Mouse (Mus musculus) skeletal muscle tissue, adult 2 months (tissue): ENCODE data around the gene Fdxacb1.

Experiments
- DNase-seq: peaks from one replicate; pipeline ENCODE4 v3.0.0-alpha.2; 2012; ENCODE audit warnings: low read depth, low spot score

Gene Fdxacb1

DNA sequence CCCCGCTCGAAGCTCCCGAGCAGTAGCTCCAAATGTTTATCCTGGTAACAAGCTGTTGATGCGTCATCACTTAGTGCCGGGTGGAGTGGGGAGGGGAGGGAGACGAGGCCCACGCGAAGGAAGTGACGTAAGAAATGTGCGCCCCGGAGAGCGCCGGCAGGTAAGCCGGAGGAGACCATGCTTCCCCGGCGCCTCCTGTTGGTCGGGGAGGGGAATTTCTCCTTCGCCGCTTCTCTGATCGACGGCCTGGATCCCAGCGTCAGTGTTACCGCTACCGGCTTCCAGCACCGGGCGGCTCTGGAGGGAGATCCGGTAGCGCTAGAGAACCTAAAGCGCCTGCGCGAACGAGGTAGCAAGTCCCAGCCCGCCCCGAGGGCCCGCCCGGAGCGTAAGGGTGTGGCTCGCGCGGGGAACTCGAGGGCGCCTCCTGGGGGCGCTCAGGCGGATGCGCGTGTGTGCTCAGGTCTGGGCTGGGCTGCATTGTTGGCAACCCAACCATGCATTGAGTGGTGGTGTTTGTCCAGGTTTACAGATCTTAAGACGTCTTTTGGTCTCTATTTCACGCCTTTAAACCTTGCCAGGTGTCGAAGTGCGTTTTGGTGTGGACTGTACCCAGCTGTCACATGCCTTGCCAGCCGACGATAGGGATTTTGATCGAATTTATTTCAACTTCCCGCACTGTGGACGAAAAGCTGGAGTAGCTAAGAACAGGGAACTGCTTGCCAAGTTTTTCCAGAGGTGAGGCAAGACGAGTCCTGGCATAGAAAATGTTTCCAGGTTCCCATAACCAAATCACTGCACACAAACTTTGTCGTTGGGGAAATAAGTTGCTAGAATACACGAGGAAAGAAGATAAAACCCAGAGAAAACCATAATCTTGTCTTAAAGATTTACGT, at the start of gene Fdxacb1:
Gene Fdxacb1, plus strand, starts transcription at position 130 of the 896 bp plus-strand sequence.
- peak; percentile 98 for DNase-seq

DNA sequence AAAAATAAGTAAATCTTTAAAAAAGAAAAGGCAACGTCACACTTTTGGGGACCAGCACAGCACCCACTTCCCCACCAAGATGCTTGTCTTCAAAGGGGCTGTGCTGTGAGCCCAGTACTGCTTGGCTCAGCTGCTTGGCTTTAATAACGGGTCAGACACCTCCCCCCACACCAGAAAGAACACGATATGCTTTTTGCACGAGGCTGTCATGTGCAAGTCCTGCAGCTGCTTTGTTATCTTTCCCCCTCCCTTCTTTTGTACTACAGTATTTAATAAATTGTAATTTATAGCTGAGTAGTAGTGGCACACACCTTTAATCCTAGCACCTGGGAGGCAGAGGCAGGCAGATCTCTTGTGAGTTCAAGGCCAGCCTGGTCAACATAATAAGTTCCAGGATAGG, 49.2 kb upstream of the Fdxacb1 start:
- no peak for DNase-seq

GRCm38 (mm10) chr9:50721061-50721460, 47.0 kb upstream of the Fdxacb1 start:
- DNase-seq = no peak

- no peak for DNase-seq
Observed at GRCm38 (mm10) chr9:50722451-50722911, 45.6 kb upstream of the Fdxacb1 start.

GRCm38 (mm10) chr9:50723406-50723805, 44.6 kb upstream of the Fdxacb1 start:
- DNase-seq = peak; percentile 47

DNA sequence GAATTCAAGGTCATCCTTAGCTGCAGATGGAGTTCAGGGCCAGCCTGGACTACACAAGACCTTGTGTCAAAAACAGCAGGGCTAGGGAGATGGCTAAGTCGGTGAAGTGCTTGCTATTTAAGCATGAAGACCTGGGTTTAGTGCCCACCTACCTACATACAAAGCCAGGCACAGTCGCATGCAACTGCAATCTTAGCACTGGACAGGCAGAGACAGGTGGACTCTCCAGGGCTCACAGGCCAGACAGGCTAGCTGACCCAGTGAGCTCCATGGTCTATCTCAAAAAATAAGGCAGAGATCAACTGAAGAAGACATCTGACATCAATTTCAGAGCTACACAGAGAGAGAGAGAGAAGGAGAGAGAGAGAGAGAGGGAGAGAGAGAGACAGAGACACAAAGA, 43.9 kb upstream of the Fdxacb1 start:
- DNase-seq = no peak

DNA sequence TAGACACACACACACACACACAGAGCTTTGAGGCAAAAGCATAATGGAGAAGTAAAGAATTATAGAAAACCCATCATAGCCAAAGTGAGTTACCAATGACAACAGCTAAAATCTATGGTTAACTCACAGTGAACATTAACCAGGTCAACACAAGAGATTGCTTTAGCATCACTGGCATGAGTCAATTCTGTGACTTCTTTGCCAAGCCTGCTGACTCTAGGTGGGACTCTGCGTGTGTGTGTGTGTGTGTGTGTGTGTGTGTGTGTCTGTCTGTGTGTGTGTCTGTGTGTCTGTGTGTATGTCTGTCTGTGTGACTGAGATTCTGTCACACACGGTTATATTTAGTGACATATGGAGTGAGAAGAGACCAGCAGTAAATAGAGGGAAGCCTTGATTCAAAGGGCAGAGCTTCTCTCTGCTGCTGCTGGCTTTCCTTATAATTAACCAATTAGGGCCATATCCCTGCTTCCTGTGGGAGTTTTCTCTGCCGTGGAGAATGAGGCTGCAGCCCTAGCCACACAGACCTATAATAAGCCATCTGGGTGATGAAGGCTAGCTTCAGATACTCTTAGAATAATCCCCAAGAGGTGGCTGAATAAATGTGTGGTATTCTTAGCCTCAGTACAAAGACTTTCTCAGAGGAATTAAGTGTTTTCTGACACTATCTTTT, 43.2 kb upstream of the Fdxacb1 start:
- no peak for DNase-seq

GRCm38 (mm10) chr9:50725921-50726590, 42.0 kb upstream of the Fdxacb1 start:
- DNase-seq = no peak

DNA sequence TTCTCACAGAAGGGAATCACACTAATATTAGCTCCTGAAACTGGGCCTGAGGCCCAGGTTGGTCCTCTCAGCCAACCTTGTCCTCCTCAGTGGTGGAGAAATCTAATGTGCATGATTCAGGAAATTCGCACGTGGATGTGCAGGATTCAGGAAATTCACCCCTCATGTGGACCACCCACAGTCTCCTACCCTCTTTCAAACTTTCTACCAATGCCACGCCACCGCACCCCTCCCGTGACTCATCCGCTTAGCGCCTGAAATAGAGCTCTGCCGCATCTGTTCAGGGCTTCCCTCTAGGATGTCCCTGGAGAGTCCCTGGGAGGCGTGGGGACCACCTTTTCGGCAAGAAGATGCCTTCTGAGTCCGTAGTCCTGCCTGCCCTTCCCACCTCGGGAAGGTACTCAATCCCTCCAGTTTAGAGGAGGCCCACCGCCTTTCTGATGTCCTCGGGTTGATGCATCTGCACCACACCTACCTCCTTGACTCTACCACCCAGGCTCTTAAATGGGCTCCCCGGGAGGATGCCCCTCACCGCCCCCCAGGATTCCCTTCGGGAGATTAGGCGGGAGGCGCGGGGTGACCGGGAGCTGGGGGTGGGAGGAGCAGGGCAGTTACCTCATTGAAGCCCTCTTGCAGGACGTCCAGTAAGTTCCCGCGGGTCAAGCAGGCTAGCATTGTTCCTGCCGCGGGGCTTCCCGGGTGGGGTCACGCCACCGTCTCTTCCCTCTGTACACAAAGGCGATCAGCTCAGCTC, 40.7 kb upstream of the Fdxacb1 start:
- DNase-seq = no peak

DNA sequence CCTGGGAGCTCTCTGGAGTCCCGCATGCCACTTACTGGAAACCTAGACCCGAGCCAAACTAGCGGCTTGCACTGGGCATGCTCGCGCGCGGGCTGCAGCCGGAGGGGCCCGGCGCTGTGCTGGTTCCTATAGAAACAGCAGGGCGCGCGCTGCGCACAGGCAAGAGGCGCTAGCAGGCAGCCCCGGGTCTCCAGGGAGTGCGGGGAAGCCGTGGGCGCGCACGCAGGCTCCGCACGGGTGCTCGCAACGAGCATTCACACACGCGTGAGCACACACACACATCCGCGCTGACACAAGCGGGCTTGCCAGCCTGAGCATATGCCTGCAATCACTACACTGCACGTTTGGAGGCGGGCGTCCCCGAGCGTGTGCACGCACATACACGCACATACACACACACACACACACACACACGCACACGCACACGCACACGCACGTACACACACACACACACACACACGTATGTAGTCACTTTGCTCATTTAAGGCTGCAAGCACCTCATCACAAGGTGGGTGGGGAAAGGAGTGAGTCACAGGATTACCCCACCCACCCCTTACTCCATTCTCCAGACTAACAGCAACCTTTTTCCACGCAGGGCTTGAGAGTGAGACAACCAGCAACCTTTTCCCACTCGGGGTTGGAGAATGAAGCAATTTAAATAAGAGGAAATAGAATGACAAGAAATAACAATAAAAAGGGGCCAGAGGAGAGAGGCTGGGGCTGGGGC, 39.9 kb upstream of the Fdxacb1 start:
- no peak for DNase-seq

- DNase-seq = no peak
Observed at GRCm38 (mm10) chr9:50729600-50729999, 38.4 kb upstream of the Fdxacb1 start.

GRCm38 (mm10) chr9:50732560-50732959, 35.5 kb upstream of the Fdxacb1 start:
- no peak for DNase-seq

DNA sequence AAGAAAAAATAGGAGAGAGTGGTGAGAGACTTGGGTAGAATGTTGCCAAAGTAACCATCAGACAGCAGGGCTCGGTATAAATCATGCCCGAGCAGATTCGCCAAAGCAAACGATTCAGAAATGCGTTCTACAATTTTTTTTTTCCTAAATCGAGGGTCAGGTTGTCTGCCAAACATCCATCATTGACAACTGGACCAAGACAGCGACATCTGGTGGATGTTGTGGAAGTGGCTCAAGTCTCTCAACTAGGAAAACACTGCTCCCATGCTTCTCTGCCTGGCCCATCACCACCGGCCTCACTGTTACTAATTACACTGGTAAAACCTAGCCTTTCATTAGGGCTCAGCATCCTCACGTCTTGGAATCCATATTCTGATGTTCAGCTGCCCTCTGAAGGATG, 33.0 kb upstream of the Fdxacb1 start:
- DNase-seq = no peak

GRCm38 (mm10) chr9:50738914-50739870, 28.8 kb upstream of the Fdxacb1 start, which contains the start of gene Dixdc1:
TSS of gene Dixdc1 (minus strand) at chr9:50739517.
- peak; percentile 94 for DNase-seq

DNA sequence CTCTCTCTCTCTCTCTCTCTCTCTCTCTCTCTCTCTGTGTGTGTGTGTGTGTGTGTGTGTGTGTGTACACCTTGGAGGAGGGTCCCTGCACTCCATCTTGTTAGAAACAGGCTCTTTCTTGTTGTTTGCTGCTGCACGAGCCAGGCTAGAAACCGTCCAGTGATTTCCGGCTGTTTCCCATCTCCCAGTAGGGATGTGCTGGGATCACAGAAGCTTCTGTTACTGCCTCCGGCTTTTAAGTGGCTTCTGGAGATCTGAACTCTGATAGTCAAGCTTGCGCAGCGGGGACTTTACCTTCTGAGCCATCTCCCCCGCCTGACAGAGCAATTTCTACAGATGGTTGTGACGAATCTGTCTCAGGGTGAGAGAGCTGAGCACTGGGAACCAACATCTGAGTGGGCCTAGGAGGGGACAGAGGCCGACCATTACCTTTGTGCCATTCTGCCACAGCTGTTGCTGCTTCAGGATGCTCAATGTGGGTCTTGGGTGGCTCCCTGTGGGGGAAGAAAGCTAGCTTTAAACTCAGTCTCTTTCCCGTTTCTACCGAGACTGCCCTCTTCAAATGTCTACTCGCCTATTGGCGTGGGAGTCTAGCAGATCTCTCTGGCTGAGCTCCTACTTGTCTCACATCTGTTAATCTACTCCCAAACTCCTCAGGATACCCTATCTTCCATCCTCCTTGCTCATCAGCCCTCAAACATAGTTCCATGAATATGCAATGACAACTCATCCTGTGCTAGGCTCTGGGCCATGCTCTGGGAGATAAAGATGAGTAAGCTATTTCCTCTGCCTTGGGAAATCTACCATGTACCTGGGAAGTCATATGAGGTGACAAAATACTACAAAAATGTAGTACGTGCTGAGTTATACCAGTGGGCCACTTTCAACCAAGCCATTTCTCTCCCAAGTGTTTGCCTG, 26.9 kb upstream of the Fdxacb1 start:
- no peak for DNase-seq

DNA sequence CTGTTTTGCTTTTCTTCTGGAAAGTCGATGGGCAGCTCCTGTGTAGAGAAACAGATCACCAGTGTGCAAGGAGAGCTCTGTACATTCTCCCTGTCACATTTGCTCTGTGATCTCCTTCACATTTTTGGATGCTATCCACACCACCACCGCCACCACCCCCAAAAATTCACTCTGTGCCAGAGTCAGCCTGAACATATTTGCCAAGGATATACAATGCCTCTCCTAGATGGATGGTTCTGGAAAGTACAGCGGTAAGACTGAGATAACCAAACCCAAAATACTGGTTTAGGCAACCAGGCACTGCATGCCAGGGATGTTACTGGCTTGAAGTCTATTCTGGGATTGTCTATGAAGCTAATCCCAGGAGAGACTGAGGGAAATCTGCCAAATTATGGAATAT, 25.8 kb upstream of the Fdxacb1 start:
- DNase-seq = no peak

DNA sequence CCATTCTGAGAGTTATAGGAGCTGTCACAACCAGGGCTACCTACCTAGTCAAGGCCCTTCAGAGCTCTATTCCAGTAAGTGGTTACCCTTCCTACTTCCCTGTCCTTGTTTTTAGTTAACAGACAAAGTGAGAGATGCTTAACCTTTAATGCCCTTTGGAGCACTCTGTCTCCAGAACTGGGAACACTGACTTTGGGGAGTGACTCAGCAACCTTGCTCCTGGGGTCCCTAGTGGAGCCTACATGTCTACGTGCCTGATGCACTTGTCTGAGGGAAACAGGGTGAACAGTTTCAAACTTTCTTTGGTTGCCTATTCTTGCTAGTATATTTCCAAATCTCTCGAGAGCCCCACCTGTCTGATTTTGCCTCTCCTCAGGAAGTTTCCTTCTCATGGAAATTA, 25.3 kb upstream of the Fdxacb1 start:
- no peak for DNase-seq

DNA sequence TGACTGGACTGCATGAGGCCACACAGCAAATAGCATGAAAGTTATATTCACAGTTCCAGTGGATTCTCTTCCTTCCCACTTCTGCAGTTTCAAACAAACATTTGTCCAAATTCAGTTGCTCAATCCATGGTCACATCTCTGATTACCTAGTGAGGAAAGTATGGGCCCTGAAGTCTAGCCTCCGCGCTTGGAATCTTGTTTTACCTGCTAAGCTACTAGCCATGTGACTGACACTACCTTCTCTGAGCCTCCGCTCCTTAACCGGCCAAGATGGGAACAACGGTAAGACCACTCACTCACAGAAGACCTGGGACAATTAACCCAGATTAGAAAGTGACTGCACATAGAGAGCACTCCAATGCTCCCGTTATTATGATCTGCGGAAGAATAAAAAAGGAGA, 22.2 kb upstream of the Fdxacb1 start:
- no peak for DNase-seq
